Mouse (Mus musculus): ENCODE data around the gene Caml. TPM values are rescaled to one million over a fixed set of nuclear protein-coding genes. Genes with fewer than 3 reads are reported as not detected.
"Not testable (repeated sequence)": the region's sequence is repeated elsewhere in the genome, so short reads cannot be mapped to it uniquely, and the experiment has no call there.

The Caml gene
- polyA plus RNA-seq, 1 experiment from 2014 or later: 52.8 TPM

DNA sequence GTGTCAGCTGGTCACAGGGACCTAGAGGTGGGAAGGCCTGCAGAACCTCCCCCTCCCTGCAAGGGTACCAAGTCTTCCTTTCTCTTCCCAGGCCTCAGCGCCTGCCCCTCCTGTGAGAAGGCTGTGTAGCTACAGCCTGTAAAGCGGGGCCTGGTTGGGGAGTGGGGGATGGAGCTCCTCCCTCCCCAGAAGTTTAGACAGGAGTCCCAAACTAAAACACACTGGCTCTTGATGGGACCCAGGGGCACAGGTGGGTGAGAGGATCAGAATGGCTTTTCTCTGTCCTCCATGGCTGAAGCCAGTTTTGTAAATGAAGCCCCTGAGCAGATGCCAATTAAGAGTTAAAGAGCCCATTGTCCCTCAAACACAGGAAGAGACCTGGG lies 15.2 kb upstream of the Caml start:
- H3K27ac ChIP-seq (ENCODE audit: low read length): no peak overlapping the region
- ATAC-seq (ENCODE audit: insufficient read depth, low FRiP score): no peak
- no peaks in the 10 kb centered on the region for H3K9me3 ChIP-seq (replicated peaks; ENCODE audit: control insufficient read depth, low read length)
- H3K36me3 ChIP-seq (ENCODE audit: control insufficient read depth, insufficient read depth, low read length): no peaks in the 10 kb centered on the region; the same call in 1 of the 2 replicates
- WGBS: 91% methylated on average over 2 of the region's 2 CpGs
- no peaks in the 10 kb centered on the region for H3K4me1 ChIP-seq (ENCODE audit: control insufficient read depth, insufficient read depth, low read length)
- no peak overlapping the region for H3K4me2 ChIP-seq (ENCODE audit: low read depth, low read length)
- H3K27me3 ChIP-seq (ENCODE audit: control insufficient read depth, insufficient read depth, low read length): no peaks in the 10 kb centered on the region
- no peak overlapping the region for H3K4me3 ChIP-seq (replicated peaks; ENCODE audit: low read length)
- no peak overlapping the region for H3K9ac ChIP-seq (ENCODE audit: low read length)

DNA sequence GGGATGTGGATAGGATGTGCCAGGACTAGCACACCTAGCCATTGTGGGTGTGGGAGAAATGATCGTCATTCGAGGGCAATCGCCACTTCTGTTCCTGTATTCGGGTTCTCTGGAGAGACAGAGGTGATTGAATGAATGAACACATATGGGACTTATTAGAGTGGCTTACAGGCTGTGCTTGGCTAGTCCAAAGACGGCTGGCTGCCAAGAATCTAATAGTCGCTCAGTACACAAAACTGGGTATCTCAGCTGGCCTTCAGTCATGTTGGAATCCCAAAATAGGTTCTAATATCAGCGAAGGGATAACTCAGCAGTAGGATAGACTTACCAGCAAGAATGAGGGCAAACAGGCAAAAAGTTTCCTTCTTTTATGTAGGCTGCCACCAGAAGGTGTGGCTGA lies 10.8 kb upstream of the Caml start:
- WGBS: 91% methylated on average over 7 of the region's 7 CpGs
- H3K4me2 ChIP-seq (ENCODE audit: low read depth, low read length): no peak overlapping the region
- no peak overlapping the region for H3K4me3 ChIP-seq (replicated peaks; ENCODE audit: low read length)
- H3K36me3 ChIP-seq (ENCODE audit: control insufficient read depth, insufficient read depth, low read length): no peaks in the 10 kb centered on the region; the same call in 1 of the 2 replicates
- no peak overlapping the region for H3K27ac ChIP-seq (ENCODE audit: low read length)
- H3K4me1 ChIP-seq (ENCODE audit: control insufficient read depth, insufficient read depth, low read length): no peaks in the 10 kb centered on the region
- H3K27me3 ChIP-seq (ENCODE audit: control insufficient read depth, insufficient read depth, low read length): no peaks in the 10 kb centered on the region
- H3K9ac ChIP-seq (ENCODE audit: low read length): no peak overlapping the region
- ATAC-seq (ENCODE audit: insufficient read depth, low FRiP score): no peak
- H3K9me3 ChIP-seq (replicated peaks; ENCODE audit: control insufficient read depth, low read length): no peaks in the 10 kb centered on the region

DNA sequence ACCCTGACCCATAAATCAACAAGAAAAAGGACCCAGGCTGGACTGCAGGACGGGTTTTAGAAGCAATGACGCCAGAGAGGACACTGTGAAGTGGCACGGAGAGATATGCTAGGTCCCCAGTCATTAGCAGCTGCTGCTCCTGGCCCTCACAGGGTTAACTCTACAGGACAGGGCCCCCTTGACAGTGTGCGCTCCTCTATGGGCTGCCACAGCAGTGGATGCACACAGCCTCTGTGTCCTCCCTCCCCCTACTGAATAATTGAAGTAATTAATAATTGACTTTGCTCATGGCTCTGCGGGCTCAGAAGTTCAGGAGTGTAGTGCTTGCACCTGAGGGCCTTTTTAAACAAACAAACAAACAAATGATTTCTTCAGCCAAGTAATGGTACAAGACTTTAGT lies 9.3 kb upstream of the Caml start:
- Histone ChIP-seq H3K27me3 (ENCODE audit: control insufficient read depth, insufficient read depth, low read length) (no peaks in the 10 kb centered on the region), H3K4me2 (ENCODE audit: low read depth, low read length) (no peak overlapping the region), H3K36me3 (ENCODE audit: control insufficient read depth, insufficient read depth, low read length) (no peaks in the 10 kb centered on the region; the same call in 1 of the 2 replicates), H3K9me3 (replicated peaks; ENCODE audit: control insufficient read depth, low read length) (no peaks in the 10 kb centered on the region), H3K4me3 (replicated peaks; ENCODE audit: low read length) (no peak overlapping the region), H3K4me1 (ENCODE audit: control insufficient read depth, insufficient read depth, low read length) (no peaks in the 10 kb centered on the region), H3K27ac (ENCODE audit: low read length) (no peak overlapping the region), H3K9ac (ENCODE audit: low read length) (no peak overlapping the region)
- WGBS: 33% methylated on average over 5 of the region's 5 CpGs
- ATAC-seq (ENCODE audit: insufficient read depth, low FRiP score): no peak

DNA sequence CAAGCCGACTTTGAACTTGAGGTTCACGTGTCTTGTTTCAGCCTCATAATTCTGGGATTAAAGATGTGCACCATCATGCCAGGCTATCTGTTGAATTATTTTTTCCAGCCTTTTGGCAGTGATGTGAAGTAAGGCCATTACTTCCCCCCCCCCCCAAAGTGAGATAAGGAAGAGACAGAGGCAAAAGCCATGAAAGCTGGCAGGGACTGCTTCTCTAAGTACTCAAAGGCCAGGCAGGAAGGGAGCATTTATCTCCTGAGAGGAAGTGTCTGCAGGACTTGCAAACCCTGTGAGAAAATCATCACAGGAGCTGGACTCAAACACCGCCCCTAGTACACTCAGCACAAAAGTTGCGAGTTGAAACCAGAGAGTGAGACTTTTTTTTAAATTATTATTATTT lies 3.5 kb upstream of the Caml start:
- no peaks in the 10 kb centered on the region for H3K36me3 ChIP-seq (ENCODE audit: control insufficient read depth, insufficient read depth, low read length)
- H3K4me1 ChIP-seq (ENCODE audit: control insufficient read depth, insufficient read depth, low read length): peaks cover 10% of the 10 kb centered on the region
- H3K27ac ChIP-seq (ENCODE audit: low read length): no peak overlapping the region
- H3K4me2 ChIP-seq (ENCODE audit: low read depth, low read length): no peak overlapping the region
- H3K4me3 ChIP-seq (replicated peaks; ENCODE audit: low read length): no peak overlapping the region
- no peaks in the 10 kb centered on the region for H3K9me3 ChIP-seq (replicated peaks; ENCODE audit: control insufficient read depth, low read length)
- no peak for ATAC-seq (ENCODE audit: insufficient read depth, low FRiP score)
- H3K9ac ChIP-seq (ENCODE audit: low read length): no peak overlapping the region
- no peaks in the 10 kb centered on the region for H3K27me3 ChIP-seq (ENCODE audit: control insufficient read depth, insufficient read depth, low read length)
- 87% methylated on average over 4 of the region's 4 CpGs for WGBS

DNA sequence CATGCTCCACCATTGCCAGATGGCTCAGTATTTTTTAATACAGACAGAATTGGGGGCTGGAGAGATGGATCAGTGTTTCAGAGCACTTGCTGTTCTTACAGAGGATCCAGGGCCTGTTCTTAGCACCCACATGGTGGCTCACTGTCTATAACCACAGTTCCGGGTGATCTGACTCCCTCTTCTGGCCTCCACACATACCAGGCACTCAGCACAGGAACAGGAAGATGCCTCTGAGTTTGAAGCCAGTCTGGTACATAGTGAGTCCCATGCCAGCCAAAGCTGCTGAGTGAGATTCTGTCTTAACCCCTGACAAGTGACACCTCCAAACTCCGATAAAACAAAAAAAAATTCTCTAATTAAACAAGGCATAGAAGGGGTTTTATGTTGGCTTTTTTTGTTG lies 2.5 kb upstream of the Caml start:
- no peak overlapping the region for H3K4me2 ChIP-seq (ENCODE audit: low read depth, low read length)
- H3K9ac ChIP-seq (ENCODE audit: low read length): no peak overlapping the region
- no peak for ATAC-seq (ENCODE audit: insufficient read depth, low FRiP score)
- no peaks in the 10 kb centered on the region for H3K27me3 ChIP-seq (ENCODE audit: control insufficient read depth, insufficient read depth, low read length)
- H3K9me3 ChIP-seq (replicated peaks; ENCODE audit: control insufficient read depth, low read length): no peaks in the 10 kb centered on the region
- H3K4me1 ChIP-seq (ENCODE audit: control insufficient read depth, insufficient read depth, low read length): peaks cover 10% of the 10 kb centered on the region
- WGBS: 82% methylated on average over 2 of the region's 2 CpGs
- no peaks in the 10 kb centered on the region for H3K36me3 ChIP-seq (ENCODE audit: control insufficient read depth, insufficient read depth, low read length)
- no peak overlapping the region for H3K4me3 ChIP-seq (replicated peaks; ENCODE audit: low read length)
- H3K27ac ChIP-seq (ENCODE audit: low read length): no peak overlapping the region

DNA sequence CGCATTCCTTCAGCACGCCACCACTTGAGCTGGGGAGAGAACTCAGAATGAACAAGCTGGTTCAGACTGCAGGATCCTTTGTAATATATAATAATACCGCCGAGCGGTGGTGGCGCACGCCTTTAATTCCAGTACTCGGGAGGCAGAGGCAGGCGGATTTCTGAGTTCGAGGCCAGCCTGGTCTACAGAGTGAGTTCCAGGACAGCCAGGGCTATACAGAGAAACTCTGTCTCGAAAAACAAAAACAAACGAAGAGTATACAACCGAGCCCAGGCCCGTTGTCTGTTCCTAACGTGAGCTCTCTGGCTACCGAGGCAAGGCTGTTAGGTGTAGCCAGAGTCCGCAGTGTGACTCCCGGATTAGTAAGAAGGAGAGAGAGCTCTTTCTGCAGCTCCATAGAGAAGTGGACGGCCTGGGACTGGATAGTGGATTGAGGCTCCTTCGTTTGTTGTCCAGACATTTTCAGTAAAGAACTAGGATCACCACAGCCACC lies 603 bp upstream of the Caml start:
- Histone ChIP-seq H3K4me1 (ENCODE audit: control insufficient read depth, insufficient read depth, low read length) (peaks cover 13% of the 10 kb centered on the region), H3K4me2 (ENCODE audit: low read depth, low read length) (peak overlapping the region; percentile 63), H3K4me3 (replicated peaks; ENCODE audit: low read length) (peak overlapping the region; percentile 86), H3K27ac (ENCODE audit: low read length) (peak overlapping the region; percentile 90), H3K9ac (ENCODE audit: low read length) (peak overlapping the region; percentile 89)
- peak; percentile 39; the same call in 1 of the 2 replicates for ATAC-seq (ENCODE audit: insufficient read depth, low FRiP score)
- WGBS: 15% methylated on average over 20 of the region's 20 CpGs
- H3K9me3 ChIP-seq (replicated peaks; ENCODE audit: control insufficient read depth, low read length); H3K27me3 ChIP-seq (ENCODE audit: control insufficient read depth, insufficient read depth, low read length); H3K36me3 ChIP-seq (ENCODE audit: control insufficient read depth, insufficient read depth, low read length): not testable (repeated sequence)

DNA sequence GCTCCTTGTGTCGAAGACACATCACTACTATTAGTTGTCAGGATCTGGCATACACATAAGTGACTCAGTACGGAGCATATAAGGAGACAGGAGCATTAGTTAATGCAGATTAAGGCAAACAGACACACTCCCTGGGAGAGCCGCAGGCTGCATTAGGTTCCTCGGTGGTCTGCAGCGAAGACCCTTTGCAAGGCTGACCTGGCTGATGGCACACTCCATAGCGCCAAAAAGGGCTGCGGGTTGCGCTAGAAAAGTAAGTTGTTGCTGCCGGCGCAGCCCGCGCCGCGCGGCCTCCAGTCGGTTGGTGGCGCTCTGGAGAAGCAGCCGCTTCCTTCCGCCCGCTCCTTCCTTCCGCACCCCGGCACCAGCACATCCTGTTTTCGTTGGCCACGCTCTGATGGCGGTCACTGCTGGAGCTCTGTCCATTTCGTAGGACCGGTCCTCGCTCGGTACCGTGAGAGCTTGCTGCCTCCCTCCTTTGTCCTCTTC lies 11.9 kb downstream of the Caml start, which contains the start of gene Ddx46:
Gene Ddx46, plus strand, starts transcription at position 389 of the 489 bp plus-strand sequence.
- Histone ChIP-seq H3K9ac (ENCODE audit: low read length) (peak within 1 kb of the TSS; percentile 86), H3K4me2 (ENCODE audit: low read depth, low read length) (peak within 1 kb of the TSS; percentile 91), H3K4me1 (ENCODE audit: control insufficient read depth, insufficient read depth, low read length) (peaks cover 14% of the 10 kb centered on the region; the same call in 1 of the 2 replicates), H3K27me3 (ENCODE audit: control insufficient read depth, insufficient read depth, low read length) (no peaks in the 10 kb centered on the region), H3K9me3 (replicated peaks; ENCODE audit: control insufficient read depth, low read length) (no peaks in the 10 kb centered on the region), H3K27ac (ENCODE audit: low read length) (peak within 1 kb of the TSS; percentile 11), H3K4me3 (replicated peaks; ENCODE audit: low read length) (peak within 1 kb of the TSS; percentile 68), H3K36me3 (ENCODE audit: control insufficient read depth, insufficient read depth, low read length) (peaks cover 9% of the 10 kb centered on the region; the same call in 1 of the 2 replicates)
- WGBS: 6% methylated on average over 30 of the region's 30 CpGs
- peak; percentile 88; the same call in 1 of the 2 replicates for ATAC-seq (ENCODE audit: insufficient read depth, low FRiP score)

DNA sequence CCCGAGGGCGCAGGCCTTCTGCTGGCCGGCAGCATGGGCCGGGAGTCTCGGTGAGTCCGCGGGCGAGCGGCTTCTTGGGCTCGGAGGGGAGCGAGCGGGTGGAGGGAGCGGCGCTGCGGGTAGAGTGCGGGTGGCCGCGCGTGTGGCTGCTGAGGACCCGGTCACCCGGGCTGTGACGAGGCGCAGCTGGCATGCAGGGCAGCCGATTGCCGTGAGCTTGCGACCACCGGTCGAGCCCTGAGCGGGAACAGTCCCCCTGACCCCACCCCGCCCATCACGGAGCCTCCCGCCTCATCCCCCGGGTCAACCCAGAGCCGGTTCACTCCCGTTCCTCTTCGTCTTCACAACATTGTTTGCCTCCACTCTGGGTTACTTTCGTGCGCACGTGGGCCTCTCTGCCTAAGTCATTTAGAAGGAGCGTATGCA lies 12.4 kb downstream of the Caml start:
- H3K36me3 ChIP-seq (ENCODE audit: control insufficient read depth, insufficient read depth, low read length): peaks cover 9% of the 10 kb centered on the region; the same call in 1 of the 2 replicates
- H3K27ac ChIP-seq (ENCODE audit: low read length): peak overlapping the region; percentile 11; the same call in 1 of the 2 replicates
- H3K27me3 ChIP-seq (ENCODE audit: control insufficient read depth, insufficient read depth, low read length): no peaks in the 10 kb centered on the region
- ATAC-seq (ENCODE audit: insufficient read depth, low FRiP score): peak; percentile 43; the same call in 1 of the 2 replicates
- H3K4me2 ChIP-seq (ENCODE audit: low read depth, low read length): peak overlapping the region; percentile 91
- H3K4me1 ChIP-seq (ENCODE audit: control insufficient read depth, insufficient read depth, low read length): peaks cover 14% of the 10 kb centered on the region; the same call in 1 of the 2 replicates
- no peaks in the 10 kb centered on the region for H3K9me3 ChIP-seq (replicated peaks; ENCODE audit: control insufficient read depth, low read length)
- H3K4me3 ChIP-seq (replicated peaks; ENCODE audit: low read length): peak overlapping the region; percentile 68
- peak overlapping the region; percentile 86 for H3K9ac ChIP-seq (ENCODE audit: low read length)
- under 1% methylated on average over 38 of the region's 40 CpGs for WGBS

DNA sequence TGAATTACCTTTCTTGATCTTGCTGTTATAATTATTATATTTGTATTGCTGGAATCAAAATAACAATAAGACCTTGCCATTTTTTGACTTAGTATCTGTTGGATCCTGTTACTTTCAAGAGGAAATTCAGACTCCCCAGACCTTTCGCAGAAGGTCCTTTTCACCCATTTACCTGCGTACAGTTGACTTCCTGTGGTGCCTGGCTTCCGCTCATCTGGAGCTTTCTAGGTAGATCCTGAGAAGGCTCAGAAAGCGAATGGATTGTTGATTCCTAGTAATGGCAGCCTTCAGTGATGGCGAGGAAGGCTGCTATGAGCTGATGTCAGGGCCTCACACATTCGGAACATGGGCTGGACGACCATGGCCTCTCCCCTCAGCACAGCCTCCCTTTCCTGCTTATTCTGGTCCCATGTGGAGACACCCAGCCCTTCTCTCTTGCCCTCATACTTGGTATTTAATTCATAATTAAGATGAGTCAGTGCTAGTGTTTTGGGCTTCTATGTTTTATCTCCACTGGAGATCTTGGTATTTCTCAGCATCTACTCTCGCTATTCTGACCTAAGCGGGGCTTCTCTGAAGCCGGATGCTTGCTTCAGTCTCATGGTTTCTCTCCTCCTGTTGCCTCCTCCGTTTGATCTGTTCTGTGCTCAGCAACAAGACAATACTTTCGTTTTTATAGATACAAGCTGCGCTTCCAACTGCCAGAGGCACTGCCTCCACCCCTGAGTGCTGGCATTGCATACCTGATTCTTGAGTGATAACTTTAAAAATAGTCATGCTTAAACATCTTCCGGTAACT lies 13.6 kb downstream of the Caml start:
- H3K27ac ChIP-seq (ENCODE audit: low read length): no peak overlapping the region
- H3K4me3 ChIP-seq (replicated peaks; ENCODE audit: low read length): no peak overlapping the region
- no peak overlapping the region for H3K9ac ChIP-seq (ENCODE audit: low read length)
- 88% methylated on average over 14 of the region's 14 CpGs for WGBS
- no peak for ATAC-seq (ENCODE audit: insufficient read depth, low FRiP score)
- peak overlapping the region; percentile 91; the same call in 1 of the 2 replicates for H3K4me2 ChIP-seq (ENCODE audit: low read depth, low read length)
- 0 out of 2 replicates have a peak, but pooled peaks cover 5% of the 10 kb centered on the region for H3K36me3 ChIP-seq (ENCODE audit: control insufficient read depth, insufficient read depth, low read length)
- H3K4me1 ChIP-seq (ENCODE audit: control insufficient read depth, insufficient read depth, low read length): peaks cover 14% of the 10 kb centered on the region; the same call in 1 of the 2 replicates
- H3K27me3 ChIP-seq (ENCODE audit: control insufficient read depth, insufficient read depth, low read length): no peaks in the 10 kb centered on the region
- no peaks in the 10 kb centered on the region for H3K9me3 ChIP-seq (replicated peaks; ENCODE audit: control insufficient read depth, low read length)

All from stomach, embryonic 16.5 days (tissue).